Mouse (Mus musculus): ENCODE data around the gene Etl4.
"Not testable (repeated sequence)": the region's sequence is repeated elsewhere in the genome, so short reads cannot be mapped to it uniquely, and the experiment has no call there.

The Etl4 gene

GRCm38 (mm10) chr2:20654058-20654457, 744.5 kb downstream of the Etl4 start:
- DNase-seq (ENCODE audit: low read depth) = no peak

- no peak for DNase-seq (ENCODE audit: low read depth)
These were observed 745.2 kb downstream of the Etl4 start for GRCm38 (mm10) chr2:20654598-20655340.

- DNase-seq (ENCODE audit: low read depth) = no peak
These were observed 745.7 kb downstream of the Etl4 start for GRCm38 (mm10) chr2:20655341-20655612.

- no peak for DNase-seq (ENCODE audit: low read depth)
These were observed 748.3 kb downstream of the Etl4 start for GRCm38 (mm10) chr2:20657856-20658255.

GRCm38 (mm10) chr2:20661841-20662240, 752.3 kb downstream of the Etl4 start:
- no peak for DNase-seq (ENCODE audit: low read depth)

- DNase-seq (ENCODE audit: low read depth) = no peak
These were observed 753.1 kb downstream of the Etl4 start for GRCm38 (mm10) chr2:20662696-20663095.

GRCm38 (mm10) chr2:20665309-20665971, 755.9 kb downstream of the Etl4 start:
- DNase-seq (ENCODE audit: low read depth) = no peak

- DNase-seq (ENCODE audit: low read depth) = peak; percentile 46
These were observed 756.5 kb downstream of the Etl4 start for GRCm38 (mm10) chr2:20666051-20666478.

- DNase-seq (ENCODE audit: low read depth) = no peak
These were observed 758.3 kb downstream of the Etl4 start for GRCm38 (mm10) chr2:20667876-20668275.

GRCm38 (mm10) chr2:20668276-20669030, 758.9 kb downstream of the Etl4 start:
- DNase-seq (ENCODE audit: low read depth) = not testable (repeated sequence)

GRCm38 (mm10) chr2:20669367-20669766, 759.8 kb downstream of the Etl4 start:
- no peak for DNase-seq (ENCODE audit: low read depth)

GRCm38 (mm10) chr2:20671546-20672255, 762.1 kb downstream of the Etl4 start:
- DNase-seq (ENCODE audit: low read depth) = no peak

GRCm38 (mm10) chr2:20672281-20672680, 762.7 kb downstream of the Etl4 start:
- DNase-seq (ENCODE audit: low read depth) = no peak

GRCm38 (mm10) chr2:20672803-20673603, 763.4 kb downstream of the Etl4 start:
- DNase-seq (ENCODE audit: low read depth) = peak; percentile 9

- DNase-seq (ENCODE audit: low read depth) = no peak
These were observed 766.8 kb downstream of the Etl4 start for GRCm38 (mm10) chr2:20676379-20676778.

- no peak for DNase-seq (ENCODE audit: low read depth)
These were observed 769.2 kb downstream of the Etl4 start for GRCm38 (mm10) chr2:20678793-20679192.

- not testable (repeated sequence) for DNase-seq (ENCODE audit: low read depth)
These were observed 772.6 kb downstream of the Etl4 start for GRCm38 (mm10) chr2:20682203-20682602.

- DNase-seq (ENCODE audit: low read depth) = no peak
These were observed 779.8 kb downstream of the Etl4 start for GRCm38 (mm10) chr2:20689389-20689788.

- DNase-seq (ENCODE audit: low read depth) = no peak
These were observed 783.3 kb downstream of the Etl4 start for GRCm38 (mm10) chr2:20692898-20693297.

- DNase-seq (ENCODE audit: low read depth) = no peak
These were observed 784.2 kb downstream of the Etl4 start for GRCm38 (mm10) chr2:20693772-20694171.

GRCm38 (mm10) chr2:20697719-20698118, 788.1 kb downstream of the Etl4 start:
- no peak for DNase-seq (ENCODE audit: low read depth)

- no peak for DNase-seq (ENCODE audit: low read depth)
These were observed 795.5 kb downstream of the Etl4 start for GRCm38 (mm10) chr2:20705110-20705509.

Measured in fibroblast of lung, adult 2 months (primary cell).